9 mouse cellular contexts compared by ENCODE assay signal in the genomic region with DNA sequence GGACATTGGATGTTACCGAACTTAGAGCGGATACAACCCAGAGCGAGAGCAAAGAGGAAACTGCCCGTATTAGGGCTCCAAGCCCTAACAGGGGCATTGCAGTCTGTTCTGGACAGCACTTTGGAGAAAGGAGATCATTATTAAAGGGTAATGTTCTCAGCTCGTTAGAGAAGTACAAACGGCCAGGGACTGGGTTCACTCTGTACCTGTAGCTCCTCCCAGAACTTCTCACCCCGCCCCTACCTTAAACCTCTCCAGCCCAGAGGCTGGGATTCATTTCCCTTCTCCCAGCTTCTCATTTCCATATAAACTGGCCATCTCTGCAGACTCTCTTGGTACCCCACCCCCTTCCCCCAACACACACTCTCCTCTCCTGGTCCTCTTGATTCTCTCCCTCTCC. TPM values are rescaled to one million over a fixed set of nuclear protein-coding genes. Genes with fewer than 3 reads are reported as not detected.
A peak's percentile ranks its signal among the peaks of the same experiment; 100 is the strongest.
DNase-seq lines count a peak whose midpoint lies in the region; ATAC-seq lines count a peak whose summit lies in the region.
"Had no signal": no experiment of that assay in that cellular context is flagged by ENCODE, and none has a peak within 500 bp of the region (broad histone marks: within the 10 kb centered on the region; RNA-seq: fewer than 3 reads in every experiment).

No protein-coding gene starts in this region.

- WGBS in midbrain, embryonic 13.5 days = under 1% methylated on average over 7 of the region's 7 CpGs

- H3K36me3 ChIP-seq in midbrain, embryonic 13.5 days = no peaks in the 10 kb centered on the region

- H3K27ac ChIP-seq in midbrain, embryonic 13.5 days = no peak overlapping the region

- peak; percentile 35 for DNase-seq in thymus, postnatal 4 days
- no peak for DNase-seq in thymus, postnatal 10 days (ENCODE audit: low spot score in 2 of 2)
- DNase-seq in kidney, postnatal 10 days = peak; percentile 47
- DNase-seq in cerebellum, adult 8-10 months = no peak
- DNase-seq in left cerebral cortex, postnatal 14 days (ENCODE audit: low spot score in 2 of 2) = no peak
- no peak for DNase-seq in urinary bladder, adult 18-20 months (ENCODE audit: low spot score in 2 of 2)

- ATAC-seq in erythroid progenitor cell, adult 5-6 weeks (replicated peaks; ENCODE audit: low FRiP score, poor library complexity, severe bottlenecking) = peak; percentile 33; the same call in 1 of the 2 replicates
- ATAC-seq in midbrain, embryonic 13.5 days = peak; percentile 9; the same call in 1 of the 2 replicates

- H3K4me2 ChIP-seq in midbrain, embryonic 13.5 days (replicated peaks) = peak overlapping the region; percentile 74

- peak overlapping the region; percentile 69 for H3K9ac ChIP-seq in midbrain, embryonic 13.5 days (replicated peaks)

- intact Hi-C loops in left cerebral cortex, postnatal 14 days (cut with DNase I) = loop anchor here (5.0 to 10.0 kb wide), 2 partner anchors 191 to 323 kb away; partner anchors contain the start of gene Dync1li2

- peak overlapping the region; percentile 69 for H3K4me3 ChIP-seq in midbrain, embryonic 13.5 days (replicated peaks)

- no peaks in the 10 kb centered on the region for H3K9me3 ChIP-seq in midbrain, embryonic 13.5 days

- peaks cover 26% of the 10 kb centered on the region for H3K4me1 ChIP-seq in midbrain, embryonic 13.5 days (replicated peaks)

- H3K27me3 ChIP-seq in midbrain, embryonic 13.5 days = no peaks in the 10 kb centered on the region

RNA-seq across cellular contexts. Expression of gene Cklf, which starts 0.8 kb away (rescaled TPM):
- total RNA-seq in erythroid progenitor cell, adult 5-6 weeks (2015; ENCODE audit: low replicate concordance) = 28.1 and 44.4 TPM in 2 replicates
- total RNA-seq in erythroid progenitor cell, adult 5-6 weeks (2017; ENCODE audit: low replicate concordance) = 13.5 and 23.4 TPM in 2 replicates
- 34.4 and 36.5 TPM in 2 replicates for polyA plus RNA-seq in midbrain, embryonic 13.5 days (2015; fragmentation: Nextera tagmentation; extraction: Ambion mirVana)
- 1 to 10 TPM; 8.7 to 8.9 TPM for total RNA-seq in left cerebral cortex, postnatal 14 days (2021)

RNA-seq across cellular contexts. Expression of gene Tk2, which starts 3.1 kb away (rescaled TPM):
- total RNA-seq in erythroid progenitor cell, adult 5-6 weeks (2015; ENCODE audit: low replicate concordance) = 5.4 and 5.9 TPM in 2 replicates
- 4.1 and 6.7 TPM in 2 replicates for total RNA-seq in erythroid progenitor cell, adult 5-6 weeks (2017; ENCODE audit: low replicate concordance)
- polyA plus RNA-seq in midbrain, embryonic 13.5 days (2015; fragmentation: Nextera tagmentation; extraction: Ambion mirVana) = 43.1 and 46.3 TPM in 2 replicates
- 10 to 100 TPM; 37.3 to 39.9 TPM for total RNA-seq in left cerebral cortex, postnatal 14 days (2021)

RNA-seq across cellular contexts. Expression of gene Cmtm2a, which starts 41.5 kb away (rescaled TPM):
- not detected in 2 replicates for total RNA-seq in erythroid progenitor cell, adult 5-6 weeks (2015; ENCODE audit: low replicate concordance)
- not detected in 2 replicates for total RNA-seq in erythroid progenitor cell, adult 5-6 weeks (2017; ENCODE audit: low replicate concordance)
- not detected in 2 replicates for polyA plus RNA-seq in midbrain, embryonic 13.5 days (2015; fragmentation: Nextera tagmentation; extraction: Ambion mirVana)
- not detected for total RNA-seq in left cerebral cortex, postnatal 14 days (2021)

RNA-seq across cellular contexts. Expression of gene Gm45711, which starts 58.4 kb away (rescaled TPM):
- not detected in 2 replicates for total RNA-seq in erythroid progenitor cell, adult 5-6 weeks (2015; ENCODE audit: low replicate concordance)
- not detected in 2 replicates for total RNA-seq in erythroid progenitor cell, adult 5-6 weeks (2017; ENCODE audit: low replicate concordance)
- not detected in 2 replicates for polyA plus RNA-seq in midbrain, embryonic 13.5 days (2015; fragmentation: Nextera tagmentation; extraction: Ambion mirVana)
- not detected for total RNA-seq in left cerebral cortex, postnatal 14 days (2021)
- polyA plus RNA-seq: gonadal fat pad, adult 2 months had no signal

RNA-seq across cellular contexts. Expression of gene Cmtm1, which starts 58.5 kb away (rescaled TPM):
- total RNA-seq in erythroid progenitor cell, adult 5-6 weeks (2015; ENCODE audit: low replicate concordance) = not detected in 2 replicates
- not detected in 2 replicates for total RNA-seq in erythroid progenitor cell, adult 5-6 weeks (2017; ENCODE audit: low replicate concordance)
- polyA plus RNA-seq in midbrain, embryonic 13.5 days (2015; fragmentation: Nextera tagmentation; extraction: Ambion mirVana) = not detected in 2 replicates
- not detected for total RNA-seq in left cerebral cortex, postnatal 14 days (2021)
- polyA plus RNA-seq: gonadal fat pad, adult 2 months had no signal

Comparison
In these comparisons a context has a peak if more than half of its experiments do, and no peak if none do; other contexts are left out.
1. DNase-seq: peak in thymus, postnatal 4 days (single experiment) and kidney, postnatal 10 days (single experiment); none in thymus, postnatal 10 days (0 of 2), cerebellum, adult 8-10 months (single experiment), left cerebral cortex, postnatal 14 days (0 of 2) and urinary bladder, adult 18-20 months (0 of 2).
2. RNA of gene Tk2, which starts 3.1 kb away (total RNA-seq): 37.3 to 39.9 TPM in left cerebral cortex, postnatal 14 days; 4.1 to 6.7 TPM in erythroid progenitor cell, adult 5-6 weeks; every median in the first group is over 4 times any median in the second.